Mouse (Mus musculus) neural tube, embryonic 11.5 days (tissue): ENCODE measurements at regions not wholly inside any gene's neighbourhood (a gene's known extent, or its start where the extent isn't known, plus 50 kb on each side); places are given as distances from the start of the nearest gene placed in this dataset.

Experiments used
- ATAC-seq: fragments of 200-750 bp; cut with Nextera tagmentation; 2 replicates; pipeline ENCODE4 v1.8.0; 2017; ENCODE audit warnings: moderate number of reproducible peaks, mild to moderate bottlenecking, moderate TSS enrichment, moderate library complexity; ENCODE audit not compliant: insufficient read depth, low FRiP score, low TSS enrichment
- DNase-seq: peaks from one replicate; pipeline ENCODE4 v3.0.0-alpha.2; 2015; ENCODE audit warnings: low spot score
- H3K27ac ChIP-seq: fragments of 300-500 bp; sonication (generic); 2 replicates; pipeline ENCODE4 v1.5.1; 2014; ENCODE audit warnings: low read depth, mild to moderate bottlenecking, low read length
- H3K27me3 ChIP-seq: fragments of 300-500 bp; sonication (generic); 2 replicates; pipeline ENCODE4 v1.6.1; 2014; ENCODE audit warnings: mild to moderate bottlenecking, low read length, mixed read lengths; ENCODE audit not compliant: control insufficient read depth, insufficient read depth
- H3K36me3 ChIP-seq: fragments of 300-500 bp; sonication (generic); 2 replicates; pipeline ENCODE4 v1.6.1; 2014; ENCODE audit warnings: mild to moderate bottlenecking, low read length, moderate library complexity, mixed read lengths; ENCODE audit not compliant: control insufficient read depth, insufficient read depth
- H3K4me1 ChIP-seq: fragments of 300-500 bp; sonication (generic); 2 replicates; pipeline ENCODE4 v1.6.1; 2014; ENCODE audit warnings: low read length, mixed read lengths; ENCODE audit not compliant: control insufficient read depth, insufficient read depth
- H3K4me2 ChIP-seq: fragments of 300-500 bp; sonication (generic); 2 replicates; pipeline ENCODE4 v1.6.1; 2014; ENCODE audit warnings: low read depth, mild to moderate bottlenecking, moderate library complexity
- H3K4me3 ChIP-seq: fragments of 300-500 bp; sonication (generic); 2 replicates; pipeline ENCODE4 v1.5.1; 2014; ENCODE audit warnings: low read depth, low read length
- H3K9ac ChIP-seq: fragments of 300-500 bp; sonication (generic); 2 replicates; pipeline ENCODE4 v1.6.1; 2014; ENCODE audit warnings: mild to moderate bottlenecking, low read length
- H3K9me3 ChIP-seq: fragments of 300-500 bp; sonication (generic); 2 replicates; pipeline ENCODE4 v1.6.1; 2016; ENCODE audit warnings: low read length; ENCODE audit not compliant: control insufficient read depth
- WGBS: fragments of 180-500 bp; shearing (Covaris S2); extraction: QIAGEN DNeasy Blood & Tissue Kit; methylation state at CpG from one replicate; pipeline ENCODE4 v1.1.7; 2014; 5-methylcytosine and 5-hydroxymethylcytosine counted together

GRCm38 (mm10) chr3:140566996-140567517, 645.1 kb downstream of the Pdha2 start:
- 70% methylated on average over 4 of the region's 4 CpGs for WGBS
- Histone ChIP-seq H3K27ac (no peak overlapping the region), H3K36me3 (no peaks in the 10 kb centered on the region), H3K27me3 (no peaks in the 10 kb centered on the region), H3K9me3 (no peaks in the 10 kb centered on the region), H3K4me3 (no peak overlapping the region), H3K9ac (no peak overlapping the region), H3K4me2 (no peak overlapping the region), H3K4me1 (no peaks in the 10 kb centered on the region)
- DNase-seq (no peak), ATAC-seq (peak; percentile 35; the same call in 1 of the 2 replicates)

GRCm38 (mm10) chr3:140554736-140555135, 657.4 kb downstream of the Pdha2 start:
- H3K36me3 ChIP-seq: no peaks in the 10 kb centered on the region
- H3K4me3 ChIP-seq: no peak overlapping the region
- WGBS: 70% methylated on average over 3 of the region's 3 CpGs
- DNase-seq: no peak
- H3K4me1 ChIP-seq: no peaks in the 10 kb centered on the region
- ATAC-seq: no peak
- no peak overlapping the region for H3K4me2 ChIP-seq
- H3K9ac ChIP-seq: no peak overlapping the region
- no peak overlapping the region for H3K27ac ChIP-seq
- no peaks in the 10 kb centered on the region for H3K9me3 ChIP-seq
- H3K27me3 ChIP-seq: no peaks in the 10 kb centered on the region

DNA sequence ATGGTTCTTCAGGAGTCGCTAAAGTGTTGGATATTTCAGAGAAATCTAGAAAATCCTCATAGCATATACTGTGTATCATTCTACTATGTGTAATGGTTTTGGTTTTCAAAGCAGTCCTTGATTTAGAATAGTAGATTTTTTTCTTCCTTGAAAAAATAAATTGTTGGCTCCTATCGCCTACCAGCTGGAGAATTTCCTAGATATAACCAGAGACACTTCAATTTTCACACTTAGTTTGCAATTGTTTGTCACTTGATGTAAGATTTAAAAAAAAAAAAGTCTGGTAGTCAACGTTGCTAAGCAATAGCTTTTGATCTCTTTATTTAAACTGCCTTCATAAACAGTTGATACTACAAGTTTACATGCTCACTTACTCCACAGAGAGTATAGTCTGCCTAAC, 663.7 kb downstream of the Pdha2 start:
- H3K4me2 ChIP-seq: no peak overlapping the region
- H3K4me1 ChIP-seq: no peaks in the 10 kb centered on the region
- no peaks in the 10 kb centered on the region for H3K36me3 ChIP-seq
- H3K9me3 ChIP-seq: no peaks in the 10 kb centered on the region
- no peak overlapping the region for H3K4me3 ChIP-seq
- no peaks in the 10 kb centered on the region for H3K27me3 ChIP-seq
- DNase-seq: no peak
- ATAC-seq: no peak
- 84% methylated on average over 3 of the region's 3 CpGs for whole genome bisulfite sequencing
- H3K9ac ChIP-seq: no peak overlapping the region
- H3K27ac ChIP-seq: no peak overlapping the region

- ATAC-seq: no peak
- WGBS: 88% methylated on average over 6 of the region's 6 CpGs
- no peaks in the 10 kb centered on the region for H3K9me3 ChIP-seq
Observed at GRCm38 (mm10) chr3:140531747-140532502, 680.2 kb downstream of the Pdha2 start.

DNA sequence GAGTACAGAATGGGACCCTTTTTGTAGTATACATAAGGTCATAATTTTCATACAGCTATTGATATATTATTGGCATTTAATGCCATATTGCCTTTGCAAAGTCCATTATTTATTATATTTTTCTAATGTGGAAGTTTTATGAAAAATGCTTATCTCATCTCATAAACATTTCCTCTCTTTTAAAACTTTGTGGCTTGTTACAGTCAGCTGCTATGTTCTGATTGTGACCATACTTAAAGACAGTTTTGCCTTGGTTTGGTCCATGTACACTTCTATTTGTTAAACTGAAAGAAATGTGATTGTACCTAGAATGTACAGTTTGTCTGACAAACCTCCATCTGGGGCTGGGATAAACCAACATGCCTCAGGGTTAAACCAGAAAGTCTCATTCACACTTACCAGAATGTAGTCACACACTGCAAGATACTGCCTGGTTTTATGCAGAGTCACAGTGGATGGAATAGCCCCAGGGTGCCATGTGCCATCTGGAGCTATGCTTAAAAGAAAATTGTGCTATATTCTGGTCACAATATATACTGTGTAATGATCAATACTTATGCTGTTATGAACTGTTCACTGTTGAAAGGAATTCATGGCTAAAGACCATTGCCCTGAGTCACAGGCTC, 690.4 kb downstream of the Pdha2 start:
- H3K4me1 ChIP-seq: no peaks in the 10 kb centered on the region
- H3K9ac ChIP-seq: no peak overlapping the region
- no peak overlapping the region for H3K4me2 ChIP-seq
- ATAC-seq: no peak
- H3K27me3 ChIP-seq: no peaks in the 10 kb centered on the region
- no peaks in the 10 kb centered on the region for H3K9me3 ChIP-seq
- no peak overlapping the region for H3K4me3 ChIP-seq
- H3K27ac ChIP-seq: no peak overlapping the region
- H3K36me3 ChIP-seq: no peaks in the 10 kb centered on the region
- DNase-seq: no peak

More at GRCm38 (mm10) chr3:140531747-140532502, 680.2 kb downstream of the Pdha2 start:
- DNase-seq: no peak
- no peak overlapping the region for H3K4me3 ChIP-seq
- no peak overlapping the region for H3K4me2 ChIP-seq
- H3K36me3 ChIP-seq: no peaks in the 10 kb centered on the region
- H3K27me3 ChIP-seq: no peaks in the 10 kb centered on the region
- no peak overlapping the region for H3K27ac ChIP-seq
- H3K9ac ChIP-seq: no peak overlapping the region
- H3K4me1 ChIP-seq: no peaks in the 10 kb centered on the region

DNA sequence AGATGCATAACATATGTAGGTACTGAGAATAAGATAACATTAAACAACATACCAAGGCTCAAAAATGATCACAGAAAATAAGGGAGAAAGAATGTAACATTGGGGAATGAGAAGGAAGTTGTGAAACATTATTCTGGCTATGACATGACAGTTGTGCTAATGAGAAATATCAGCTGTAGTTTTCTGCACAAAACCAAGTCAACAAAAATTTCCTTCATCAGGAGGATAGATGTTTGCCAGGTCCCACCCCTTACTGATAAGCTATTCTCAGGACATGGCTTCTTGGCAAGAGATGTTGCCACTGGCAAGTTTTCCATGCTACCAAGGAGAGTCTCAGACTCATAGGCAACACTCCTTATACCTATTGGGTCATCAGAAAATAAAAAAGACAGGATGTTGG, 701.3 kb downstream of the Pdha2 start:
- no peak overlapping the region for H3K4me3 ChIP-seq
- no peaks in the 10 kb centered on the region for H3K4me1 ChIP-seq
- H3K36me3 ChIP-seq: no peaks in the 10 kb centered on the region
- no peak overlapping the region for H3K4me2 ChIP-seq
- no peak for ATAC-seq
- no peak overlapping the region for H3K9ac ChIP-seq
- no peak for DNase-seq
- H3K27me3 ChIP-seq: no peaks in the 10 kb centered on the region
- no peak overlapping the region for H3K27ac ChIP-seq
- H3K9me3 ChIP-seq: no peaks in the 10 kb centered on the region

DNA sequence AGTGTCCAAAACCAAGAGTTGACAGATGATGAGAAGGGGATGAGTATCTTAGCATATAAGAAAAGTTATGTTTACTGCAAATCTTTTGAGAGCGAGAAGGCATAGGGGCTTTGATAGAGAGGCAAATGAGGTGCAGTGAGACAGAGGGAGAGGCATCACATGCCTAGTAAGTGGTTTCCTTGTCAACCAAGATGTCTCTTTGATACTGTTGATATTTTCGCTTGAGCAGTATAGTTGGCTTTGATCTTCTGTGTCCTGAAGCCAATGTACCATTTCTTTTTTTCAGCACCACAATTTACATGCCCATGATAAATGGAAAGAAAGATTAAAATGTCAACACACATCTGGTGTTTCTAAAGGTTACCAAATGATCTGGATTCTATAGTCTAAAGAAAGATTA, 702.1 kb downstream of the Pdha2 start:
- 79% methylated on average over 2 of the region's 2 CpGs for WGBS
- H3K4me1 ChIP-seq: no peaks in the 10 kb centered on the region
- ATAC-seq: no peak
- H3K27ac ChIP-seq: no peak overlapping the region
- H3K4me3 ChIP-seq: no peak overlapping the region
- no peaks in the 10 kb centered on the region for H3K36me3 ChIP-seq
- no peak overlapping the region for H3K9ac ChIP-seq
- DNase-seq: no peak
- no peaks in the 10 kb centered on the region for H3K27me3 ChIP-seq
- no peak overlapping the region for H3K4me2 ChIP-seq
- no peaks in the 10 kb centered on the region for H3K9me3 ChIP-seq

GRCm38 (mm10) chr3:140494134-140494533, 718.0 kb downstream of the Pdha2 start:
- WGBS: 67% methylated on average over 1 of the region's 1 CpGs
- no peaks in the 10 kb centered on the region for H3K9me3 ChIP-seq
- no peaks in the 10 kb centered on the region for H3K36me3 ChIP-seq

DNA sequence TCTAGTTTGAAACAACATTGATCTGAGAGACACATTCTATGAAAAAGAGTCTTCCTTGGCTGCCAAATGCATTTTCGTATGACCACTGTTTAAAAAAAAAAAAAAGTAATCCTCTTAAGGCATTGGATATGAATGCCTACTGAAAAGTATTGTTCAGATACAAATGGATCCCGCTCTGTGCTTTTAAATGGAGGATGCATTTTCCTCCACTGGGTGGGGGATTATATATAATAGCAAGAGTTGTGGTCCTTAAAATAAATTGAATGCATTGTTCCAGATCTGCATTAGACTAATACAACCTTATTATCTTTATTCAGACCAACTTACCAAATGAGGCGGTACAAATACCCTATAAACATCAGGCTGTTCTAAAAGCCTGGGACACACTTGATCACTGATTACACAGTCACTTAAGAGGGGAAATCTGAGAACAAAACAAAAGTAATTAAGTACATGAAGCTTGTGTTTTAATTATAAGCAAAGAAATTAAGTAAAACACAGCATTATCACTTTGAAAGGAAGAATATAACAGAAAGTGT, 734.4 kb downstream of the Pdha2 start:
- no peaks in the 10 kb centered on the region for H3K4me1 ChIP-seq
- no peak overlapping the region for H3K4me3 ChIP-seq
- DNase-seq (no peak), ATAC-seq (no peak)
- 69% methylated on average over 3 of the region's 3 CpGs for WGBS
- H3K36me3 ChIP-seq: no peaks in the 10 kb centered on the region
- no peak overlapping the region for H3K9ac ChIP-seq
- no peaks in the 10 kb centered on the region for H3K9me3 ChIP-seq
- H3K4me2 ChIP-seq: no peak overlapping the region
- H3K27ac ChIP-seq: no peak overlapping the region
- no peaks in the 10 kb centered on the region for H3K27me3 ChIP-seq

More at GRCm38 (mm10) chr3:140494134-140494533, 718.0 kb downstream of the Pdha2 start:
- DNase-seq (no peak), ATAC-seq (no peak)
- Histone ChIP-seq H3K27ac (no peak overlapping the region), H3K4me2 (no peak overlapping the region), H3K9ac (no peak overlapping the region), H3K4me1 (no peaks in the 10 kb centered on the region), H3K27me3 (no peaks in the 10 kb centered on the region), H3K4me3 (no peak overlapping the region)
